ENCODE assay signal across 8 mouse cellular contexts in the genomic region with DNA sequence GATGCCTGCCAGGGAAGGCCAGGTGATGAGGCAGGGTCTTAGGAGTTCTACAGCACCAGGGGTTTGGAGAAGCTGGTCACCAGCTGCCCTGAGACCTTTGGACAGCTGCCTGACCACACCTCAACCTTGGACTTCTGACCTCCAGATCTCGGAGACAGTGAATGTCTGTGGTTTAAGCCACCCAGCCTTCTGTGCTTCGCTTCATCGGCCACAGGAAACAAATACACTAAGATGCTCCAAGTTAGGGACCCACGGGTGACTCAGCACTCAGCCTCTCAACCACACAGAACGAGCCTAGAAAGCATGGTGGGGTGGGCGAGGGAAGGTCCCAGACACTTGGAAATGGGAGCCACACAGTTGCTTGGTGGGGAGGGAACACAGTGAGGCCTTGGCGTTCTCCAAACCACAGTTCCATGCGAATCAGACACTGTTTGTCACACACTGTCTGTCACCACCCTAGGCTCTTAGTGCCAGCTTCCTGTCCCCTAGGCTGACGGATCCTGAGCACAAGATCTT.
DNase-seq lines count a peak whose midpoint lies in the region; ATAC-seq and TF ChIP-seq lines count a peak whose summit lies in the region.

No protein-coding gene starts in this region.

- no peak for ATAC-seq in frontal cortex, adult (ENCODE audit: low TSS enrichment)

- peak overlapping the region; percentile 91 for H3K27ac ChIP-seq in gastrocnemius, adult 2 months

- DNase-seq in gastrocnemius, adult 2 months: no peak
- no peak for DNase-seq in gastrocnemius, adult 8-10 months (ENCODE audit: low spot score in 2 of 2)
- DNase-seq in thymus, postnatal 25 days: peak; percentile 14
- no peak for DNase-seq in thymus, adult 18-20 months
- DNase-seq in kidney, postnatal 4 days: peak; percentile 18 to 30
- no peak for DNase-seq in retina, embryonic 14.5 days (ENCODE audit: low spot score)
- DNase-seq in testis, postnatal 14 days (ENCODE audit: low spot score): no peak

- intact Hi-C loops in gastrocnemius, adult 2 months (cut with DNase I): no loop called here

- no peak overlapping the region for H3K4me3 ChIP-seq in gastrocnemius, adult 2 months

- TF ChIP-seq CTCF in gastrocnemius, adult 2 months (IDR thresholded peaks at IDR 0.05): no peak

Comparison
In these comparisons a context has a peak if more than half of its experiments do, and no peak if none do; other contexts are left out.
1. DNase-seq: peak in thymus, postnatal 25 days (single experiment) and kidney, postnatal 4 days (2 of 2); none in gastrocnemius, adult 2 months (single experiment), gastrocnemius, adult 8-10 months (0 of 2), thymus, adult 18-20 months (0 of 2), retina, embryonic 14.5 days (single experiment) and testis, postnatal 14 days (single experiment).